Mouse (Mus musculus) bone marrow macrophage, adult 2 months (primary cell): Measurements from ENCODE around the gene Cdh22.

Experiments used
- CTCF ChIP-seq: IDR thresholded peaks from 2 replicates; pipeline ENCODE4 v1.5.1; 2012; ENCODE audit warnings: low read depth, mild to moderate bottlenecking, low read length, moderate library complexity
- POLR2A ChIP-seq: IDR thresholded peaks from 2 replicates; pipeline ENCODE4 v1.6.1; 2012; ENCODE audit warnings: mild to moderate bottlenecking, low read depth, low read length, borderline replicate concordance

DNA sequence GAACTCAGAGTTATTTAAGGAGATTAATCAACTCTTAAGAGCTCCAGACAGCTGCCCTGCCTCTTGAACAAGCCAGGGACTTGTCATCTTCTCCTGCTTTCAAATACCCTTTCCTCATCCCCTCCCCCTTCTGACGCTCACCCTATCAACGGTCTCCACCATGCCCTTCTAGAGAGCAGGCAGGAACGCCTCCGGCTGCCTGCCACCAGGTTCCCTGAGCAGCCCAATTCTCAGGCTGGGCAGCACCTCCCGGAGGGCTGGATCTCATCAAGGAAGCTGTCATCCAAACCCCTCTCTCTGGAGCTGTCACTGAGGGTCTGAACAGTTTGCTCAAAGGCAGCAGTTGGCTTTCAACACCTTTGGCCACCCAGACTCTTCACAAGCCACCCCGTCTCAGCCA lies 133.9 kb downstream of the Cdh22 start:
- TF ChIP-seq POLR2A (no peak), CTCF (no peak)
